Mouse (Mus musculus) G1E (cell line): ENCODE data around the gene Kremen2. TPM values are rescaled to one million over a fixed set of nuclear protein-coding genes. Genes with fewer than 3 reads are reported as not detected.

Experiments used
- ATAC-seq: 2 replicates; pipeline ENCODE4 v1.8.0; 2016; ENCODE audit warnings: mild to moderate bottlenecking; ENCODE audit not compliant: insufficient number of reproducible peaks, poor library complexity, low FRiP score, severe bottlenecking; ENCODE audit errors: extremely low read depth
- DNase-seq: peaks from one replicate; pipeline ENCODE4 v3.0.0; 2012; ENCODE audit warnings: low spot score
- H3K27me3 ChIP-seq: 2 replicates; pipeline ENCODE4 v1.6.1; 2012; ENCODE audit warnings: mild to moderate bottlenecking, low read length, inconsistent platforms; ENCODE audit not compliant: insufficient read depth
- H3K36me3 ChIP-seq: replicated peaks from 2 replicates; pipeline ENCODE3; 2012; ENCODE audit warnings: mild to moderate bottlenecking, inconsistent platforms
- H3K4me1 ChIP-seq: 2 replicates; pipeline ENCODE4 v1.6.1; 2012; ENCODE audit warnings: low read depth, low read length, inconsistent platforms, mixed read lengths; ENCODE audit not compliant: insufficient read depth
- H3K4me3 ChIP-seq: 2 replicates; pipeline ENCODE4 v1.5.1; 2012; ENCODE audit warnings: low read depth, mild to moderate bottlenecking, inconsistent platforms, low read length, moderate library complexity, mixed read lengths
- H3K9me3 ChIP-seq: replicated peaks from 2 replicates; pipeline ENCODE4 v1.6.1; 2012; ENCODE audit warnings: inconsistent platforms
- CTCF ChIP-seq: IDR thresholded peaks from 2 replicates; pipeline ENCODE4 v1.5.1; 2012; ENCODE audit warnings: low read depth, low read length, inconsistent platforms, mixed read lengths
- GATA1 ChIP-seq: IDR thresholded peaks from 2 replicates; pipeline ENCODE4 v1.6.1; 2012; ENCODE audit warnings: borderline replicate concordance, low read length, inconsistent platforms, mixed read lengths
- GATA2 ChIP-seq: IDR thresholded peaks from 2 replicates; pipeline ENCODE4 v1.6.1; 2012; ENCODE audit warnings: low read depth, low read length, inconsistent platforms, borderline replicate concordance
- POLR2AphosphoS5 ChIP-seq: IDR thresholded peaks from 2 replicates; pipeline ENCODE4 v1.6.1; 2012; ENCODE audit warnings: low read depth, low read length, inconsistent platforms; ENCODE audit not compliant: insufficient replicate concordance
- TAL1 ChIP-seq: conservative IDR thresholded peaks from 2 replicates; pipeline ENCODE4 v1.6.1; 2012; ENCODE audit warnings: low read depth, low read length, inconsistent platforms, mixed read lengths
- polyA plus RNA-seq: library from polyadenylated mRNA; stranded (reverse); fragments of >175 nt; gene quantifications from 2 replicates; pipeline ENCODE4 v1.2.3, GENCODE M21; 2012
- total RNA-seq, 2 experiments: library from RNA; stranded (forward) in 1 of 2; stranded (reverse) in 1 of 2; fragments of 200-1000 nt in 1 of 2; fragments of >200 nt in 1 of 2; fragmentation: Nextera tagmentation in 1 of 2; gene quantifications; 2 replicates each; pipeline ENCODE4 v1.2.3; 2014 to 2017

Gene Kremen2
- total and polyA plus RNA-seq, 3 experiments: 0.05 to 1.4 TPM; not detected in 1

- no peak overlapping the region for H3K4me3 ChIP-seq
- H3K27me3 ChIP-seq: peaks cover 86% of the 10 kb centered on the region
- TF ChIP-seq TAL1 (no peak), POLR2AphosphoS5 (no peak), CTCF (no peak), GATA1 (no peak), GATA2 (no peak)
- H3K4me1 ChIP-seq: peaks cover 56% of the 10 kb centered on the region
- no peak for DNase-seq
- no peak for ATAC-seq
- H3K9me3 ChIP-seq: no peaks in the 10 kb centered on the region
- no peaks in the 10 kb centered on the region for H3K36me3 ChIP-seq
Measured at GRCm38 (mm10) chr17:23742941-23743340, 2.7 kb downstream of the Kremen2 start.

DNA sequence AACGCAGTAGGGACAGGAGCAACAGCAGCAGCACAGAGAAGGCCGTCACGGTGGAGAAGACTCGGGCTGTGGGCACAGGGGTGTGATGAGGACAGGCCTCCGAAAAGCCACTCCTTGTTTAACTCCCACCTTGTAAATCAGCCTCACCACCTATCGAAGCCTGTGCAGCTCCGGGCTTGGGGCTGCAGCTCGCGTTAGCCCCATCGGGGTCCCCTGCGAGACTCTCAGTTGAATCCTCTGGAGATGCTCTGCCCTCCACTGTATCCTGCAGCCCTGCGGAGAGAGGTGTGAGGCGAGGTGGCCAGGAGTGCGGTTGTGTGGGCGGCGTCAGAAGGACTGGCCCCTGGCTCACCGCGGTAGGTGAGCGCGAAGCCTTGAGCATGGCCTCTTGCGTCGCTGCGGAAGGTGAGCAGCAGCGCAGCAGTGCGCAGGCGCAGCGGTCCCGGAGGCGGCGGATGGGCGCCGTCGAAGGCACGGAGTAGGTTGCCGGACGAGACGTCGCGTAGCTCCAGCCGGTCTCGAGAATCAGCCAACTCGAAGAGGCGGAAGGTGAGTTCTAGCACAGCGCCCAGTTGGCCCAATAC is 3.3 kb downstream of the Kremen2 start:
- Histone ChIP-seq H3K4me3 (no peak overlapping the region), H3K4me1 (peaks cover 57% of the 10 kb centered on the region), H3K27me3 (peaks cover 88% of the 10 kb centered on the region), H3K36me3 (peaks cover 5% of the 10 kb centered on the region), H3K9me3 (no peaks in the 10 kb centered on the region)
- ATAC-seq (no peak), DNase-seq (no peak)
- TF ChIP-seq GATA2 (no peak), POLR2AphosphoS5 (no peak), GATA1 (no peak), TAL1 (no peak), CTCF (no peak)

DNA sequence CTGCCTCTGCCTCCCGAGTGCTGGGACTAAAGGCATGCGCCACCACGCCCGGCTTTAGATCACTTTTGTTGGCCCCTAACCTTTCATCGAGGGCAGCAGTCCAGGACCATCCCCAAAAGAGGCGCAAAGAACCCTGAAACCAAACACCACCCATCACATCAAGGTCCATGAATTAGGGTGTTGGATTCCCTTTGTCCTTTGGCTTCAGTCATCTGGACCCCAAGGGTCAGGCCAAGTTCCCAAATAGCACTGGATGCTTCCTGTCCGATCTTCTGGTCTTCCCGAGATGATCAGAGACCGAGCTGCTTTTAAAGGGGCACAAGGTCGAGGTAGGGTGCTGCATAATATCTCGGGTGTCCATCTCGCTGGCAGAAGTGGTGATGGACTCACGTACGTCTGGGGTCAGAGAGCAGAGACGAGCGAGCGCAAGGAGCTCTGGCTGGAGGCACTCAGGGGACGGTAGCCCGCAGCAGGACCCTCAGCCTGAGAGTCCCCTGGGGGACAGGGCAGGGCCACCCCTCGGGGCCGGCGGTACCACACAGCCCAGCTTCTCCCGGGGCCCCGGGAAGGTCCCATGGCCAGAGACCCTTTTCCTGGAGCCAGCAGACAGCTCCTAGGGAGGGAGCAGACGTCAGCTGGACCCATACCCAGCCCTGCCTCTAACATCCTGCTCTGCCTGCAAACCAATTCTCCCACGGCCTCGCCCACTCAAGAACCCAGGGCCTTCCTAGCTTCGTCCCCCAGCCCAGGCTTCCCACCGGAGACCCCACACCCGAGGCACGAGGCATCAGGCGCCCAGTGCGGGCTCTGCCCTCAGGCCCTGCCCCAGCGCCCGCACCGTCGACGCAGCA is 4.0 kb downstream of the Kremen2 start:
- no peak for ATAC-seq
- H3K4me3 ChIP-seq: no peak overlapping the region
- H3K36me3 ChIP-seq: peaks cover 12% of the 10 kb centered on the region
- peaks cover 83% of the 10 kb centered on the region for H3K27me3 ChIP-seq
- no peak for DNase-seq
- TF ChIP-seq GATA1: no peak
- no peak for TF ChIP-seq POLR2AphosphoS5
- TF ChIP-seq CTCF: no peak
- TF ChIP-seq GATA2: no peak
- TF ChIP-seq TAL1: no peak
- H3K4me1 ChIP-seq: peaks cover 52% of the 10 kb centered on the region
- H3K9me3 ChIP-seq: no peaks in the 10 kb centered on the region

GRCm38 (mm10) chr17:23740598-23741021 is 5.0 kb downstream of the Kremen2 start, which contains the start of gene Paqr4:
Gene Paqr4, minus strand, starts transcription at chr17:23740867.
- peak; percentile 24; the same call in 1 of the 2 replicates for ATAC-seq
- H3K4me1 ChIP-seq: peaks cover 43% of the 10 kb centered on the region

DNA sequence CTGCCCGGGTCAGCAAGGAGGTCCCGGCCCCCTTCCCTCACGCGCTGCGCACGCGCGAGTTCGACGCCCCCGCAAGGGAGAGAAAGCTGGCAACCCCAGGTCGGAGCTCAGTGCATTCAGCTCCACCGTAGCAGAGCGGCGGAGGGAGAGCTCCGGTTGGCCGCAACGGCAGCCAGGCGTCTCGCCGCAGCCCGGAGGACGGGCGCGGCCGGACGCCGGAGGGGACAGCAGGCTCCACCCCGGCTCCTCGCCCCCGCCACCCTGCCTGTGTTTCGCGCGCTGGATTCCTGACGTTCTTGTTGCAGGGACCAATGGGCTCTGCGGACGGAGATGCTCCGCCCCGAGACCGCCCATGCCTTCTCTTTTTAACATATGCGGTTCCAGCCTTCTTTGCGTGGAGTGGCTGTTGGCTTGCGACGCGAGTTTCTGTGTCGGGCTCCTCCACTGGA is 5.5 kb downstream of the Kremen2 start:
- Histone ChIP-seq H3K4me3 (peak overlapping the region; percentile 70), H3K4me1 (peaks cover 38% of the 10 kb centered on the region), H3K9me3 (no peaks in the 10 kb centered on the region), H3K36me3 (peaks cover 26% of the 10 kb centered on the region), H3K27me3 (peaks cover 70% of the 10 kb centered on the region)
- DNase-seq (peak; percentile 65), ATAC-seq (peak; percentile 78)
- TF ChIP-seq GATA1: no peak
- TF ChIP-seq POLR2AphosphoS5: no peak
- TF ChIP-seq TAL1: no peak
- no peak for TF ChIP-seq GATA2

More at GRCm38 (mm10) chr17:23740598-23741021, 5.0 kb downstream of the Kremen2 start, which contains the start of gene Paqr4:
- no peak for DNase-seq
- Histone ChIP-seq H3K36me3 (peaks cover 22% of the 10 kb centered on the region), H3K27me3 (peaks cover 75% of the 10 kb centered on the region), H3K4me3 (peak within 1 kb of the TSS; percentile 70), H3K9me3 (no peaks in the 10 kb centered on the region)
- TF ChIP-seq TAL1: no peak
- TF ChIP-seq POLR2AphosphoS5: no peak
- TF ChIP-seq GATA2: no peak
- TF ChIP-seq GATA1: no peak
- TF ChIP-seq CTCF: no peak
